Mouse (Mus musculus) erythroblast, adult 5-6 weeks (primary cell): ENCODE results near the gene Clec1a. TPM values are rescaled to one million over a fixed set of nuclear protein-coding genes. Genes with fewer than 3 reads are reported as not detected.
"Not testable (repeated sequence)": the region's sequence is repeated elsewhere in the genome, so short reads cannot be mapped to it uniquely, and the experiment has no call there.

Experiments
- ATAC-seq: replicated peaks from 2 replicates; pipeline ENCODE4 v1.8.0; 2016; ENCODE audit warnings: moderate number of reproducible peaks, mild to moderate bottlenecking, moderate TSS enrichment, inconsistent platforms; ENCODE audit not compliant: poor library complexity, low FRiP score, severe bottlenecking
- total RNA-seq, 2 experiments: library from RNA; stranded (forward) in 1 of 2; stranded (reverse) in 1 of 2; fragments of 150-400 nt in 1 of 2; fragments of 200-764, 138-1000 nt in 1 of 2; gene quantifications; 2 replicates each; pipeline versions ENCODE4 v1.2.3 to v1.2.4; 2015 to 2017; ENCODE audit warnings: low replicate concordance in 2 of 2

The Clec1a gene
- total RNA-seq (2015; ENCODE audit: low replicate concordance) (not detected in 2 replicates), total RNA-seq (2017; ENCODE audit: low replicate concordance) (0.17 and 1.1 TPM in 2 replicates)

- ATAC-seq: no peak
Measured at GRCm38 (mm10) chr6:129451411-129452039, at the start of gene Clec1a. Clec1a (minus strand) TSS chr6:129452000.

- ATAC-seq: not testable (repeated sequence)
Measured at GRCm38 (mm10) chr6:129499516-129499915, 47.7 kb upstream of the Clec1a start.

- ATAC-seq: no peak
Measured at GRCm38 (mm10) chr6:129497345-129498218, 45.8 kb upstream of the Clec1a start.

GRCm38 (mm10) chr6:129494924-129495323, 43.1 kb upstream of the Clec1a start:
- no peak for ATAC-seq

- no peak for ATAC-seq
Measured at GRCm38 (mm10) chr6:129480089-129480958, 28.5 kb upstream of the Clec1a start.

GRCm38 (mm10) chr6:129476404-129477126, 24.8 kb upstream of the Clec1a start:
- ATAC-seq: no peak

GRCm38 (mm10) chr6:129472627-129473026, 20.8 kb upstream of the Clec1a start:
- no peak for ATAC-seq

- ATAC-seq: no peak
Measured at GRCm38 (mm10) chr6:129471386-129471785, 19.6 kb upstream of the Clec1a start.

GRCm38 (mm10) chr6:129449743-129450142, 2.1 kb downstream of the Clec1a start:
- ATAC-seq: no peak

- ATAC-seq: no peak
Measured at GRCm38 (mm10) chr6:129438033-129438432, 13.8 kb downstream of the Clec1a start.

- no peak for ATAC-seq
Measured at GRCm38 (mm10) chr6:129436025-129436424, 15.8 kb downstream of the Clec1a start.

- ATAC-seq: no peak
Measured at GRCm38 (mm10) chr6:129434239-129434638, 17.6 kb downstream of the Clec1a start.

- ATAC-seq: no peak
Measured at GRCm38 (mm10) chr6:129427281-129427680, 24.5 kb downstream of the Clec1a start.

- no peak for ATAC-seq
Measured at GRCm38 (mm10) chr6:129425812-129426211, 26.0 kb downstream of the Clec1a start.

GRCm38 (mm10) chr6:129425217-129425616, 26.6 kb downstream of the Clec1a start:
- ATAC-seq: no peak

- ATAC-seq: peak; percentile 77
Measured at GRCm38 (mm10) chr6:129423734-129424072, 28.1 kb downstream of the Clec1a start.

GRCm38 (mm10) chr6:129423040-129423733, 28.6 kb downstream of the Clec1a start:
- no peak for ATAC-seq

- no peak for ATAC-seq
Measured at GRCm38 (mm10) chr6:129422311-129422710, 29.5 kb downstream of the Clec1a start.

GRCm38 (mm10) chr6:129414177-129414576, 37.6 kb downstream of the Clec1a start:
- ATAC-seq: no peak
